Mouse (Mus musculus): Measurements from ENCODE around the gene Evx2. TPM values are rescaled to one million over a fixed set of nuclear protein-coding genes. Genes with fewer than 3 reads are reported as not detected.
A peak's percentile ranks its signal among the peaks of the same experiment; 100 is the strongest.

Gene Evx2
- total RNA-seq, 2 experiments from 2014 or later = not detected

- no peak for DNase-seq (ENCODE audit: low spot score)
Measured at GRCm38 (mm10) chr2:74667191-74667841, 8.0 kb upstream of the Evx2 start.

- no peak for DNase-seq (ENCODE audit: low spot score)
Measured at GRCm38 (mm10) chr2:74666411-74666810, 7.1 kb upstream of the Evx2 start.

- DNase-seq (ENCODE audit: low spot score) = no peak
Measured at GRCm38 (mm10) chr2:74663291-74663925, 4.1 kb upstream of the Evx2 start.

- no peak for DNase-seq (ENCODE audit: low spot score)
Measured at GRCm38 (mm10) chr2:74661685-74662084, 2.3 kb upstream of the Evx2 start.

- no peak for DNase-seq (ENCODE audit: low spot score)
Measured at GRCm38 (mm10) chr2:74660421-74661375, 1.3 kb upstream of the Evx2 start.

GRCm38 (mm10) chr2:74658667-74659371 is 538 bp downstream of the Evx2 start:
- no peak for DNase-seq (ENCODE audit: low spot score)

- DNase-seq (ENCODE audit: low spot score) = no peak
Measured at GRCm38 (mm10) chr2:74658024-74658666, 1.2 kb downstream of the Evx2 start.

GRCm38 (mm10) chr2:74657251-74658023 is 1.9 kb downstream of the Evx2 start:
- no peak for DNase-seq (ENCODE audit: low spot score)

GRCm38 (mm10) chr2:74656632-74657021 is 2.7 kb downstream of the Evx2 start:
- no peak for DNase-seq (ENCODE audit: low spot score)

- no peak for DNase-seq (ENCODE audit: low spot score)
Measured at GRCm38 (mm10) chr2:74655821-74656631, 3.3 kb downstream of the Evx2 start.

GRCm38 (mm10) chr2:74655420-74655781 is 4.0 kb downstream of the Evx2 start:
- peak; percentile 34 for DNase-seq (ENCODE audit: low spot score)

- no peak for DNase-seq (ENCODE audit: low spot score)
Measured at GRCm38 (mm10) chr2:74654743-74655419, 4.5 kb downstream of the Evx2 start.

GRCm38 (mm10) chr2:74653781-74654535 is 5.4 kb downstream of the Evx2 start:
- no peak for DNase-seq (ENCODE audit: low spot score)

- no peak for DNase-seq (ENCODE audit: low spot score)
Measured at GRCm38 (mm10) chr2:74652996-74653340, 6.4 kb downstream of the Evx2 start.

- DNase-seq (ENCODE audit: low spot score) = no peak
Measured at GRCm38 (mm10) chr2:74647082-74647864, 12.1 kb downstream of the Evx2 start.

GRCm38 (mm10) chr2:74645631-74646030 is 13.7 kb downstream of the Evx2 start:
- no peak for DNase-seq (ENCODE audit: low spot score)

- DNase-seq (ENCODE audit: low spot score) = no peak
Measured at GRCm38 (mm10) chr2:74642431-74642830, 16.9 kb downstream of the Evx2 start.

Measured in gastrocnemius, adult 18-20 months (tissue).